ENCODE assay signal across 8 mouse cellular contexts in the genomic region with DNA sequence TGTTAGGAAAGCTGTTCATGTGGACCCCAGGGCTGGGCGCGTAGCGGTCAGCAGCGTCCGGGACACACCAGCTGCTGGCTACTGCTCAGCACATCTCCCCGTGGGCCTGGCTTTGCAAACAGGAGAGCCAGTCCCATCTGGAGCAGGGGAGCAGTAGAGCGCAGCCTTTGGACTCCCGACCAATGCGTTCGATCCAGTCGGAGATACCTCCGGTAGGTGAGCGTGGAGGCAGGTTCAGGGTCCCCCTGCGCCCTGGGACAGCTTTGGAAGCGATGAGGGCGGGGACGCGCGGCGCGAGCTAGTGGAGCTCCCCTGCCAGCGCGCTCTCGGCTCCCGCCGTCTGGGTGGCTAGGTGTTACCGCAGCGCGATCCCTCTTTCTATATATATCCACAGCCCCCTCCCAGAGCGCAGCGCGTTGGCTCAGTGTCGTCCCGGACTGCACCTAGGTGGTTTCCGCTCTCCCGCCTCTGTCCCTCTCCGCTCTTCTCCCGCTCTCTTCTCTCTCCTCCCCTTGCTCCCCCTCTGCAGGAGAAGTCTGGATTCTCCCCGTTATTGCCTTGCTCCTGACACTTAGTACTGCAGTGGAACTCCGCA. TPM values are rescaled to one million over a fixed set of nuclear protein-coding genes. Genes with fewer than 3 reads are reported as not detected.
DNase-seq lines count a peak whose midpoint lies in the region; ATAC-seq and TF ChIP-seq lines count a peak whose summit lies in the region.

Gene Gramd1b (minus strand): TSS at position 357 of the 595 bp plus-strand sequence.

- no peaks in the 10 kb centered on the region for H3K9me3 ChIP-seq in forebrain, embryonic 15.5 days
- no peaks in the 10 kb centered on the region for H3K9me3 ChIP-seq in hindbrain, embryonic 10.5 days
- no peaks in the 10 kb centered on the region for H3K9me3 ChIP-seq in midbrain, embryonic 11.5 days (ENCODE audit: control insufficient read depth, low read length)

- no peak for TF ChIP-seq POLR2A in testis, adult 2 months (IDR thresholded peaks at IDR 0.05; ENCODE audit: control insufficient read depth, low read depth, low read length)

- peak; percentile 77 for ATAC-seq in forebrain, embryonic 15.5 days (replicated peaks)
- ATAC-seq in midbrain, embryonic 11.5 days (ENCODE audit: low FRiP score) = peak; percentile 82

- H3K9ac ChIP-seq in forebrain, embryonic 15.5 days (replicated peaks) = peak within 1 kb of the TSS; percentile 59
- peak within 1 kb of the TSS; percentile 43 for H3K9ac ChIP-seq in midbrain, embryonic 11.5 days (ENCODE audit: low read length)

- H3K27me3 ChIP-seq in forebrain, embryonic 15.5 days = no peaks in the 10 kb centered on the region
- peaks cover 36% of the 10 kb centered on the region for H3K27me3 ChIP-seq in hindbrain, embryonic 10.5 days (ENCODE audit: insufficient read depth, poor library complexity, severe bottlenecking)
- peaks cover 9% of the 10 kb centered on the region for H3K27me3 ChIP-seq in midbrain, embryonic 11.5 days (ENCODE audit: control insufficient read depth, insufficient read depth, low read length)
- no peaks in the 10 kb centered on the region for H3K27me3 ChIP-seq in testis, adult 2 months (ENCODE audit: control insufficient read depth, insufficient read depth, low read length)

- H3K4me1 ChIP-seq in forebrain, embryonic 15.5 days = peaks cover 9% of the 10 kb centered on the region; the same call in 1 of the 2 replicates
- H3K4me1 ChIP-seq in hindbrain, embryonic 10.5 days (replicated peaks) = peaks cover 12% of the 10 kb centered on the region
- no peaks in the 10 kb centered on the region; the same call in 1 of the 2 replicates for H3K4me1 ChIP-seq in midbrain, embryonic 11.5 days (ENCODE audit: control insufficient read depth, insufficient read depth, low read length)
- peaks cover 4% of the 10 kb centered on the region for H3K4me1 ChIP-seq in testis, adult 2 months (ENCODE audit: control insufficient read depth, insufficient read depth, low read length)

- no peak for TF ChIP-seq CTCF in testis, adult 2 months (IDR thresholded peaks at IDR 0.05; ENCODE audit: control insufficient read depth, insufficient read depth, insufficient replicate concordance, low read depth, low read length)

- no peaks in the 10 kb centered on the region for H3K36me3 ChIP-seq in forebrain, embryonic 15.5 days
- H3K36me3 ChIP-seq in hindbrain, embryonic 10.5 days = no peaks in the 10 kb centered on the region
- H3K36me3 ChIP-seq in midbrain, embryonic 11.5 days (ENCODE audit: control insufficient read depth, insufficient read depth, low read length) = no peaks in the 10 kb centered on the region
- no peaks in the 10 kb centered on the region for H3K36me3 ChIP-seq in testis, adult 2 months (ENCODE audit: control insufficient read depth, insufficient read depth, low read length)

- DNase-seq in gastrocnemius, postnatal 10 days = peak; percentile 21
- DNase-seq in gastrocnemius, adult 8-10 months (ENCODE audit: low spot score in 2 of 2) = no peak
- peak; percentile 64 for DNase-seq in cerebellum, adult 11 months
- peak; percentile 57 for DNase-seq in hindbrain, embryonic 10.5 days (ENCODE audit: low spot score)
- DNase-seq in left cerebral cortex, postnatal 10 days (ENCODE audit: extremely low spot score in 1 of 2, low spot score in 2 of 2) = peak in 1 of 2 experiments; percentile 58
- DNase-seq in midbrain, embryonic 11.5 days (ENCODE audit: low spot score, missing footprints) = peak; percentile 93

- H3K4me3 ChIP-seq in forebrain, embryonic 15.5 days = peak within 1 kb of the TSS; percentile 52
- peak within 1 kb of the TSS; percentile 65 for H3K4me3 ChIP-seq in hindbrain, embryonic 10.5 days
- H3K4me3 ChIP-seq in midbrain, embryonic 11.5 days (ENCODE audit: low read depth, low read length) = peak within 1 kb of the TSS; percentile 50
- H3K4me3 ChIP-seq in testis, adult 2 months (ENCODE audit: control insufficient read depth, low read depth, low read length) = peak within 1 kb of the TSS; percentile 45

- WGBS in forebrain, embryonic 15.5 days = under 1% methylated on average over 40 of the region's 40 CpGs
- WGBS in hindbrain, embryonic 10.5 days = under 1% methylated on average over 40 of the region's 40 CpGs
- 1% methylated on average over 39 of the region's 40 CpGs for WGBS in midbrain, embryonic 11.5 days

- peak within 1 kb of the TSS; percentile 52 for H3K27ac ChIP-seq in forebrain, embryonic 15.5 days (replicated peaks)
- peak within 1 kb of the TSS; percentile 77 for H3K27ac ChIP-seq in hindbrain, embryonic 10.5 days
- H3K27ac ChIP-seq in midbrain, embryonic 11.5 days (ENCODE audit: low read depth, low read length) = no peak within 1 kb of the TSS
- H3K27ac ChIP-seq in testis, adult 2 months (ENCODE audit: control insufficient read depth, insufficient read depth, low read depth, low read length) = no peak within 1 kb of the TSS

- intact Hi-C loops in left cerebral cortex, postnatal 10 days (cut with DNase I) = no loop called here

- peak within 1 kb of the TSS; percentile 64 for H3K4me2 ChIP-seq in forebrain, embryonic 15.5 days (replicated peaks)
- H3K4me2 ChIP-seq in midbrain, embryonic 11.5 days = peak within 1 kb of the TSS; percentile 86

RNA-seq across cellular contexts. Expression of gene Gramd1b, which starts in this region (rescaled TPM):
- 10 to 100 TPM; 15.6 to 20.4 TPM for total RNA-seq in gastrocnemius, postnatal 10 days (2021)
- total RNA-seq in gastrocnemius, adult 8-10 months (2022) = 1 to 10 TPM; 3.6 to 6.0 (median 4.8) TPM
- polyA plus RNA-seq in forebrain, embryonic 15.5 days (2015; fragmentation: Nextera tagmentation; extraction: Ambion mirVana) = 18.2 and 19.6 TPM in 2 replicates
- polyA plus RNA-seq in hindbrain, embryonic 10.5 days (2016; fragmentation: Nextera tagmentation; extraction: Ambion mirVana) = 2.9 and 4.6 TPM in 2 replicates
- 100 to 1,000 TPM; 128 to 136 TPM for total RNA-seq in left cerebral cortex, postnatal 10 days (2021)
- polyA plus RNA-seq in midbrain, embryonic 11.5 days (2014; fragmentation: Nextera tagmentation; extraction: Ambion mirVana) = 2.3 and 2.5 TPM in 2 replicates
- 140 and 143 TPM in 2 replicates for polyA plus RNA-seq in testis, adult 2 months (2012; rRNA removed)

Comparison
In these comparisons a context has a peak if more than half of its experiments do, and no peak if none do; other contexts are left out.
1. RNA of gene Gramd1b (total RNA-seq): 128 to 136 TPM in left cerebral cortex, postnatal 10 days; 15.6 to 20.4 TPM in gastrocnemius, postnatal 10 days and 3.6 to 6.0 TPM in gastrocnemius, adult 8-10 months; every median in the first group is over 4 times any median in the second.
2. DNase-seq: peak in gastrocnemius, postnatal 10 days (single experiment), cerebellum, adult 11 months (single experiment), hindbrain, embryonic 10.5 days (single experiment) and midbrain, embryonic 11.5 days (single experiment); none in gastrocnemius, adult 8-10 months (0 of 2).
3. H3K27ac ChIP-seq: peak in forebrain, embryonic 15.5 days (single experiment) and hindbrain, embryonic 10.5 days (single experiment); none in midbrain, embryonic 11.5 days (single experiment) and testis, adult 2 months (single experiment).
4. Peak in every context shown above with its lines, with median percentiles within 50 percentile points of each other: H3K4me3 ChIP-seq.